Mouse (Mus musculus) embryonic fibroblast, embryonic 13.5 days (primary cell): ENCODE data around the gene Jmjd4. TPM values are rescaled to one million over a fixed set of nuclear protein-coding genes. Genes with fewer than 3 reads are reported as not detected.

Experiments used
- H3K27ac ChIP-seq: 2 replicates; pipeline ENCODE4 v1.5.1; 2012; ENCODE audit warnings: low read length, control low read depth, inconsistent platforms; ENCODE audit not compliant: insufficient read depth
- H3K4me1 ChIP-seq: 2 replicates; pipeline ENCODE4 v1.6.1; 2011; ENCODE audit warnings: low read length; ENCODE audit not compliant: control insufficient read depth, insufficient read depth
- H3K4me3 ChIP-seq: 2 replicates; pipeline ENCODE4 v1.5.1; 2011; ENCODE audit warnings: mild to moderate bottlenecking, control low read depth, low read length; ENCODE audit not compliant: insufficient read depth
- CTCF ChIP-seq: IDR thresholded peaks from 2 replicates; pipeline ENCODE4 v1.5.1; 2011; ENCODE audit warnings: mild to moderate bottlenecking, control low read depth, low read length, moderate library complexity, borderline replicate concordance; ENCODE audit not compliant: insufficient read depth
- POLR2A ChIP-seq: IDR thresholded peaks from 2 replicates; pipeline ENCODE4 v1.6.1; 2011; ENCODE audit warnings: low read depth, mild to moderate bottlenecking, control low read depth, low read length, moderate library complexity
- polyA plus RNA-seq: library from polyadenylated mRNA; stranded (reverse); fragments of >200 nt; gene quantifications from 2 replicates; pipeline ENCODE4 v1.2.4, GENCODE M21; 2011; ENCODE audit warnings: low read depth; ENCODE audit not compliant: missing spikeins, insufficient read length

The Jmjd4 gene
- polyA plus RNA-seq, 1 experiment, result 9.1 TPM

GRCm38 (mm10) chr11:59456891-59457290 lies 7.0 kb downstream of the Jmjd4 start:
- no peak for TF ChIP-seq POLR2A
- TF ChIP-seq CTCF, result no peak
- Histone ChIP-seq H3K4me1 (peaks cover 7% of the 10 kb centered on the region), H3K4me3 (no peak overlapping the region), H3K27ac (no peak overlapping the region)

- peak overlapping the region; percentile 76 for H3K27ac ChIP-seq
- no peak overlapping the region for H3K4me3 ChIP-seq
- no peak for TF ChIP-seq CTCF
- peak; percentile 56 for TF ChIP-seq POLR2A
- peaks cover 7% of the 10 kb centered on the region for H3K4me1 ChIP-seq
Measured at GRCm38 (mm10) chr11:59458973-59459372, 9.1 kb downstream of the Jmjd4 start.

GRCm38 (mm10) chr11:59460459-59460858 lies 10.6 kb downstream of the Jmjd4 start:
- H3K4me3 ChIP-seq, result no peak overlapping the region
- no peak overlapping the region for H3K27ac ChIP-seq
- peaks cover 7% of the 10 kb centered on the region for H3K4me1 ChIP-seq
- TF ChIP-seq CTCF, result no peak
- 0 out of 2 replicates have a peak, but pooled peaks have one; percentile 12 for TF ChIP-seq POLR2A

DNA sequence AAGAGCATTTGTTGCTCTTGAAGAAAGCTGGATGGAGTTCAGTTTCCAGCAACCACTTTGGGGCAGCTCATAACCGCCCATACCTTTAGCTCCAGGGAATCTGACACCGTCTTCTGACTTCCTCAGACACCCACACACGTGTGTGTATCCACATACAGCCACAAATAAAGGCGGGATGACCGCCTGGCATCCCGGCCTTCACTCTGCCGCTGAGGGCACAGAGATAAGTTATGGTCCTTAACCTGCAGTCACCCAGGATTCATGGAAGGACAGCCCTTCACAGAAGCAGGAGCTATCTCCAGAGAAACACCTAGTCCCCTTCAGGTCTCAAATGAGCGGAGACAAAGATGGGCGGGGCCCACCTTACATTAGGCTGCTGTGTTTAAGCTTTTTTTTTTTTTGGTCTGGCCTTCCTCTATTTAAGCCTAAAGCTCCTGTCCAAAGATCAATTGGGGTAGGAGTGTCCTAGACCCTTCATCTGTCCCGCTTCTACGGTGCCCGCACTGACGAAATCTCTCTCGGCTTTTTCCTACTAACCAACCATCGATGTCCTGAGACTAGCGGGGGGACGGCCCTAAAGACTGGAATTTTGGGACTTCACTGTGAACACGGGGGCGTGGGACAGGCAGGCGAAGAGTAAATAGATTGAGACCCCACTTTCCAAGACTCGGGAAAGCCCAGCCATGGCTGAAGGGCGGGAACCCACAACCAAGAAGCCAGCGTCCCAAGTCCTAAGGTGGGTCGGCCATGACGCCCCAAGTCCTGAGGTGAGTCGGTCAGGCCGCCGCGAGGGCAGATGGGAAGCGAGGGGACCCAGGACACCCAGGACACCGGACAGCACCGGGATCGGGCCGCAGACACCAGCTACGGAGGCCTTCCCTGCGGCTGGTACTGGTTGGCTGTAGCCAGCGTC lies 21.8 kb downstream of the Jmjd4 start:
- H3K4me3 ChIP-seq, result peak overlapping the region; percentile 84
- H3K4me1 ChIP-seq, result no peaks in the 10 kb centered on the region
- H3K27ac ChIP-seq, result peak overlapping the region; percentile 35; the same call in 1 of the 2 replicates
- no peak for TF ChIP-seq CTCF
- TF ChIP-seq POLR2A, result no peak

DNA sequence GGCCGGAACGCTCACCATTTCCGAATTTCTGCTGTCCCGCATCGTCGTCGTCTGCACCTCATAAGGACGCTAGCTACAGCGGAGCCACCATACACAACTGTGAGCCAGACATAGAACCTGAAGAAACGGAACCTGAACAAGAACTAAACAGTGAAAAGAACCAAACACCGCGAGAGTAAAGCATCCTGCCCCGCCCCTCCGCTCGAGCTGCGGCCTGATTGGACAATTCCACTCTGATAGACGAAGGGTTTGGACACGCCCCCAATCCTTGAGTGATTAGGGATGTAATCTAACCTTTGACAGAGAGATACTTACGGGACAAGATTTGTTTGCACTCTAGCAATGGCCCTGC lies 22.5 kb downstream of the Jmjd4 start, which contains the start of gene Zfp867:
Gene Zfp867, minus strand, starts transcription at position 149 of the 352 bp plus-strand sequence.
- Histone ChIP-seq H3K4me3 (peak within 1 kb of the TSS; percentile 84), H3K4me1 (no peaks in the 10 kb centered on the region; the same call in 1 of the 2 replicates), H3K27ac (peak within 1 kb of the TSS; percentile 35; the same call in 1 of the 2 replicates)
- TF ChIP-seq POLR2A, result peak; percentile 97
- no peak for TF ChIP-seq CTCF

GRCm38 (mm10) chr11:59477240-59477639 lies 27.4 kb downstream of the Jmjd4 start:
- TF ChIP-seq POLR2A, result no peak
- no peak overlapping the region for H3K27ac ChIP-seq
- no peaks in the 10 kb centered on the region; the same call in 1 of the 2 replicates for H3K4me1 ChIP-seq
- no peak overlapping the region for H3K4me3 ChIP-seq

DNA sequence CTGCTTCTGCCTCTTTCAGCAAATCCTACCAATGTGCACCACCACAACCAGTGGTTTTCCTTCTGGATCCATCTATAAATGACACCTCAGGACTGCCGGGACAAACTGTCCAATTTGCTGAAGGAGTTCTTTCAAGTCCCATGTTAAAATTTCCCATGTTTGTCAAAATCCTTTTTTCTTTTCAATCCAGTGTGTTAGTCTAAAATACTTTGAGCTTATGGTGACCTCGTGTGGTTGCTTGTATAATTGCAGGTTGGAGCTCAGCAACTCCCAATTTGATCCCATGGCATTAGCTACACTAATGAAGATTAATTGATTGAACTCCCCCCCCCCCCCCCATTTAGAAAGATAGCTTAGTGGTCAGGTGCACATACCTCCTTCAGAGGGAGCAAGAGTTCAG lies 33.4 kb downstream of the Jmjd4 start:
- H3K27ac ChIP-seq, result no peak overlapping the region
- no peak overlapping the region for H3K4me3 ChIP-seq
- TF ChIP-seq POLR2A, result no peak
- no peak for TF ChIP-seq CTCF
- H3K4me1 ChIP-seq, result no peaks in the 10 kb centered on the region

- H3K4me1 ChIP-seq, result no peaks in the 10 kb centered on the region
- TF ChIP-seq CTCF, result no peak
- TF ChIP-seq POLR2A, result no peak
- no peak overlapping the region for H3K27ac ChIP-seq
- H3K4me3 ChIP-seq, result no peak overlapping the region
Measured at GRCm38 (mm10) chr11:59485641-59486040, 35.8 kb downstream of the Jmjd4 start.

DNA sequence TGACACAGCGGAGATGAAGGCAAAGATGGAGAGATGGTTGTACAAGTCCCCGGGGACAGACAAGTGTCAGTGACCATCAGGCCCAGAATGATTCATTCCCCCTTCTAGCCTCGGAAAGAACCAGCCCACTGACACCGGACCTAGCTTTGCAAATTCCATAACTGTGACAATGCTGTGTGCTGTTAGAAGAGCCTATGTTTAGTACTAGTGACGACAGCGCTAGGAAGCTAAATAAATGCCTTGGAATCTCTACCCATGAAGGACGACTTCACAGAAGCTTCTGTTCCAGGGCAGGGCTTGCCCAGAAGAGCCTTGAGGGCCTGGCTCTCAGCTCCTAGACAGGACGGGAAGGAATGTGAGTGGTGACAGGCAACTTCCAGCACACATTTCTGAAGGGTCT lies 36.4 kb downstream of the Jmjd4 start:
- Histone ChIP-seq H3K4me3 (no peak overlapping the region), H3K4me1 (no peaks in the 10 kb centered on the region), H3K27ac (no peak overlapping the region)
- TF ChIP-seq POLR2A, result no peak
- no peak for TF ChIP-seq CTCF

- TF ChIP-seq POLR2A (no peak), CTCF (no peak)
- no peak overlapping the region for H3K27ac ChIP-seq
- no peak overlapping the region for H3K4me3 ChIP-seq
- no peaks in the 10 kb centered on the region for H3K4me1 ChIP-seq
Measured at GRCm38 (mm10) chr11:59496672-59497310, 46.9 kb downstream of the Jmjd4 start.
